Comparison of ENCODE assay signal across 10 mouse cellular contexts in genomic region chr7:16821669-16822101, GRCm38 (mm10). TPM values are rescaled to one million over a fixed set of nuclear protein-coding genes. Genes with fewer than 3 reads are reported as not detected.
DNase-seq lines count a peak whose midpoint lies in the region; ATAC-seq lines count a peak whose summit lies in the region.
"Had no signal": no experiment of that assay in that cellular context is flagged by ENCODE, and none has a peak within 500 bp of the region (broad histone marks: within the 10 kb centered on the region; RNA-seq: fewer than 3 reads in every experiment).

No protein-coding gene starts in this region.

- no peak for ATAC-seq in cerebellum, adult (ENCODE audit: insufficient number of reproducible peaks, low FRiP score, low TSS enrichment)
- ATAC-seq: forebrain, embryonic 16.5 days had no signal

- intact Hi-C loops in left cerebral cortex, postnatal 25 days (cut with DNase I), result loop anchor here (1.0 kb wide), 1 partner anchor 98 kb away; no protein-coding TSS in a partner anchor

- peak; percentile 57 to 61 for DNase-seq in cerebellum, adult 18-20 months
- DNase-seq in layer of hippocampus, adult 18-20 months (ENCODE audit: low spot score in 2 of 2), result peak; percentile 86 to 92
- DNase-seq in layer of hippocampus, postnatal 10 days (ENCODE audit: low spot score in 2 of 2), result no peak
- DNase-seq in fat pad, adult 2 months (ENCODE audit: extremely low read depth, low read depth, low spot score), result peak; percentile 89
- peak; percentile 77 to 95 for DNase-seq in left cerebral cortex, postnatal 25 days (ENCODE audit: low spot score in 2 of 2)
- no peak for DNase-seq in adrenal gland, adult 18-20 months (ENCODE audit: low spot score in 2 of 2)
- no peak for DNase-seq in ovary, postnatal 10 days (ENCODE audit: low spot score)
- DNase-seq: adrenal gland, postnatal 25 days had no signal

RNA-seq across cellular contexts. Expression of gene Fkrp, which starts 5.2 kb away (rescaled TPM):
- total RNA-seq in layer of hippocampus, adult 18-20 months (2021), result 10 to 100 TPM; 46.7 to 46.9 TPM
- 10 to 100 TPM; 42.2 to 45.0 TPM for total RNA-seq in layer of hippocampus, postnatal 10 days (2021)
- total RNA-seq in left cerebral cortex, postnatal 25 days (2021), result 10 to 100 TPM; 47.7 to 50.8 TPM
- total RNA-seq in adrenal gland, adult 18-20 months (2021), result 10 to 100 TPM; 23.7 to 25.2 TPM

RNA-seq across cellular contexts. Expression of gene Strn4, which starts 6.0 kb away (rescaled TPM):
- total RNA-seq in layer of hippocampus, adult 18-20 months (2021), result 100 to 1,000 TPM; 260 to 290 TPM
- 100 to 1,000 TPM; 260 to 286 TPM for total RNA-seq in layer of hippocampus, postnatal 10 days (2021)
- total RNA-seq in left cerebral cortex, postnatal 25 days (2021), result 100 to 1,000 TPM; 314 to 335 TPM
- total RNA-seq in adrenal gland, adult 18-20 months (2021), result 10 to 100 TPM; 67.7 to 69.3 TPM

RNA-seq across cellular contexts. Expression of gene Prkd2, which starts 21.0 kb away (rescaled TPM):
- total RNA-seq in layer of hippocampus, adult 18-20 months (2021), result 1 to 10 TPM; 4.7 to 6.1 TPM
- total RNA-seq in layer of hippocampus, postnatal 10 days (2021), result 1 to 10 TPM; 7.5 to 9.9 TPM
- total RNA-seq in left cerebral cortex, postnatal 25 days (2021), result 1 to 10 TPM; 3.8 to 7.3 TPM
- total RNA-seq in adrenal gland, adult 18-20 months (2021), result 10 to 100 TPM; 13.9 to 23.3 TPM

RNA-seq across cellular contexts. Expression of gene Slc1a5, which starts 40.5 kb away (rescaled TPM):
- total RNA-seq in layer of hippocampus, adult 18-20 months (2021), result 1 to 10 TPM; 2.0 to 2.9 TPM
- total RNA-seq in layer of hippocampus, postnatal 10 days (2021), result 1 to 10 TPM; 4.0 to 4.6 TPM
- 1 to 10 TPM; 3.9 to 4.9 TPM for total RNA-seq in left cerebral cortex, postnatal 25 days (2021)
- 100 to 1,000 TPM in 1 of 2 experiments, 10 to 100 TPM in 1; 89.3 to 253 TPM for total RNA-seq in adrenal gland, adult 18-20 months (2021)

RNA-seq across cellular contexts. Expression of gene Dact3, which starts 53.4 kb away (rescaled TPM):
- 100 to 1,000 TPM; 173 to 175 TPM for total RNA-seq in layer of hippocampus, adult 18-20 months (2021)
- total RNA-seq in layer of hippocampus, postnatal 10 days (2021), result 10 to 100 TPM; 95.0 to 96.3 TPM
- 100 to 1,000 TPM; 176 to 184 TPM for total RNA-seq in left cerebral cortex, postnatal 25 days (2021)
- 1 to 10 TPM; 3.1 to 3.8 TPM for total RNA-seq in adrenal gland, adult 18-20 months (2021)

Comparison
In these comparisons a context has a peak if more than half of its experiments do, and no peak if none do; other contexts are left out.
1. DNase-seq: peak in cerebellum, adult 18-20 months (2 of 2), layer of hippocampus, adult 18-20 months (2 of 2), fat pad, adult 2 months (single experiment) and left cerebral cortex, postnatal 25 days (2 of 2); none in layer of hippocampus, postnatal 10 days (0 of 2), adrenal gland, adult 18-20 months (0 of 2) and ovary, postnatal 10 days (single experiment).